Mouse (Mus musculus) CD8-positive naive resting alpha-beta T cell, adult 2 months (primary cell): ENCODE results near the gene Cyp21a1.
A peak's percentile ranks its signal among the peaks of the same experiment; 100 is the strongest.
"Not testable (repeated sequence)": the region's sequence is repeated elsewhere in the genome, so short reads cannot be mapped to it uniquely, and the experiment has no call there.

Source experiments
- DNase-seq, 2 experiments: peaks; one replicate each; pipeline ENCODE4 v3.0.0; 2022; ENCODE audit warnings: low read depth in 2 of 2, low spot score in 2 of 2

Cyp21a1 gene

GRCm38 (mm10) chr17:34804301-34804700 is at the start of gene Cyp21a1:
Gene Cyp21a1 (minus strand): TSS chr17:34804561.
- not testable (repeated sequence) for DNase-seq

GRCm38 (mm10) chr17:34853511-34853910 is 49.1 kb upstream of the Cyp21a1 start:
- no peak for DNase-seq

- DNase-seq, result no peak
Observed at GRCm38 (mm10) chr17:34850517-34851125, 46.3 kb upstream of the Cyp21a1 start.

- peak; percentile 98 to 99 for DNase-seq
Observed at GRCm38 (mm10) chr17:34849722-34850516, 45.6 kb upstream of the Cyp21a1 start, which contains the start of the genes Skiv2l and Nelfe. Gene Skiv2l (minus strand): TSS chr17:34850210. Gene Nelfe (plus strand): TSS chr17:34850391.

- no peak for DNase-seq
Observed at GRCm38 (mm10) chr17:34847615-34848014, 43.3 kb upstream of the Cyp21a1 start.

GRCm38 (mm10) chr17:34847192-34847591 is 42.8 kb upstream of the Cyp21a1 start:
- no peak for DNase-seq

GRCm38 (mm10) chr17:34844884-34845283 is 40.5 kb upstream of the Cyp21a1 start:
- no peak for DNase-seq

GRCm38 (mm10) chr17:34840736-34841307 is 36.5 kb upstream of the Cyp21a1 start:
- DNase-seq, result no peak

GRCm38 (mm10) chr17:34838785-34839184 is 34.4 kb upstream of the Cyp21a1 start:
- DNase-seq, result no peak

GRCm38 (mm10) chr17:34837464-34838324 is 33.3 kb upstream of the Cyp21a1 start:
- no peak for DNase-seq

- peak; percentile 91 to 93 for DNase-seq
Observed at GRCm38 (mm10) chr17:34836856-34837221, 32.5 kb upstream of the Cyp21a1 start, which contains the start of the genes Stk19 and Dxo. Gene Stk19 (minus strand): TSS chr17:34836945. Gene Dxo (plus strand): TSS chr17:34837019.

GRCm38 (mm10) chr17:34836155-34836855 is 31.9 kb upstream of the Cyp21a1 start:
- no peak for DNase-seq

- not testable (repeated sequence) for DNase-seq
Observed at GRCm38 (mm10) chr17:34830776-34831175, 26.4 kb upstream of the Cyp21a1 start.

GRCm38 (mm10) chr17:34814818-34815370 is 10.5 kb upstream of the Cyp21a1 start:
- no peak for DNase-seq

- peak; percentile 23 to 32 for DNase-seq
Observed at GRCm38 (mm10) chr17:34813747-34814146, 9.4 kb upstream of the Cyp21a1 start.

- no peak for DNase-seq
Observed at GRCm38 (mm10) chr17:34811275-34811674, 6.9 kb upstream of the Cyp21a1 start.

GRCm38 (mm10) chr17:34810811-34811210 is 6.5 kb upstream of the Cyp21a1 start:
- DNase-seq, result not testable (repeated sequence)

- not testable (repeated sequence) for DNase-seq
Observed at GRCm38 (mm10) chr17:34810411-34810810, 6.0 kb upstream of the Cyp21a1 start.

GRCm38 (mm10) chr17:34808599-34809205 is 4.3 kb upstream of the Cyp21a1 start:
- no peak for DNase-seq

- no peak for DNase-seq
Observed at GRCm38 (mm10) chr17:34807176-34807575, 2.8 kb upstream of the Cyp21a1 start.
